Mouse (Mus musculus) megakaryocyte, embryonic 14.5 days (primary cell): ENCODE measurements around the gene Pigc.

Experiments
- FLI1 ChIP-seq: IDR thresholded peaks from 2 replicates; pipeline ENCODE4 v1.6.1; 2012; ENCODE audit warnings: low read length, inconsistent platforms, mixed read lengths
- GATA1 ChIP-seq: IDR thresholded peaks from 3 replicates; pipeline ENCODE4 v1.6.1; 2012; ENCODE audit warnings: mixed read lengths, low read length, inconsistent platforms, borderline replicate concordance

GRCm38 (mm10) chr1:161967936-161968335, 1.1 kb upstream of the Pigc start:
- TF ChIP-seq GATA1 (no peak), FLI1 (no peak)
